Mouse (Mus musculus): ENCODE data around the gene D630045J12Rik. TPM values are rescaled to one million over a fixed set of nuclear protein-coding genes. Genes with fewer than 3 reads are reported as not detected.
A peak's percentile ranks its signal among the peaks of the same experiment; 100 is the strongest.

Gene D630045J12Rik
- polyA plus RNA-seq (2011; ENCODE audit: insufficient read depth, insufficient read length, low replicate concordance, missing spikeins) = 0.55 and 1.6 TPM in 2 replicates

DNA sequence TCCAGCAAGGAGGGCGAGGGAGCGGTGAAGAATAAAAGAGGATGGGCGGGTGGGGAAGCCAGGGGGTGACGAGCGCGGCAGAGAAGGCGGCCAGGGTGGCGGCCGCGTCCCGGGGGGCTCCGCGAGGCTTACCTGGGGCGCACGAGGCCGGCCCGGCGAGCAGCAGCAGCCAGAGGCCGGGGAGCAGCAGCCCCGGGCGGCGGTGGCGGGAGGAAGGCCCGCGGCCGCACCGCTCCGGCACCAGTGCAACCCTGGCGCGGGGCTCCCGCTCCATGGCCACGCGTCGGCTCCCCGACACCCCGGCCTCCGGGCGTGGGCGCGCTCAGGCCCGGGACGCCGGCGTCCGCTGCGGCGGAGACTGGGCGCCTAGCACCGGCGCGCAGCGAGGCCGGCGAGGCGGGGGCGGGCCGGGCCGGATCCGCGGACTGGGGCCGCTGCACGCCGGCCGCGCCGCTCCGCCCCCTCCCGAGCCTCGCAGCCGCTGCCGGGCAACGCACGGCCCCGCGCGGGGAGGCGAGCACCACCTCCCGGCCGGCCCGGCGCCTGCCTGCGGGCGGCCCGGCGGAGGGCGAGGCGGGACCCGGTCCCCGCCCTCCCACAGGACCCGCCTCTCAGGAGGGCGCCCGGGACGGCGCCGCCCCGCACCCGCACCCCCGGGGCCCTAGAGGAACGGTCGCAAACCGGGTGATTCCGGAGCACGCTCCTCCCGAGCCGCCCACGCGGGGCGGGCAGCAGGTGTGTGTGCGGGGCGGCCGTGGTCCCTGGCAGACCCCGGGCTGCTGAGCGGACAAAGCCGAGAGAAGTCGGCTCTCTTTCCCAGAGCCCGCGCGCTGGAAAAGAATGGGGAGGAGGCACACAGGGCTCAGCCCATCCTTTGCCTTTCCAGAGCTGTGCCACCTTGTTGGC lies at the start of gene D630045J12Rik:
TSS of gene D630045J12Rik (minus strand) at position 274 of the 906 bp plus-strand sequence.
- TF ChIP-seq POLR2A (IDR thresholded peaks at IDR 0.05; ENCODE audit: borderline replicate concordance, control insufficient read depth, low read depth, low read length) = no peak
- TF ChIP-seq CTCF (IDR thresholded peaks at IDR 0.05; ENCODE audit: control insufficient read depth, insufficient read depth, low read length) = no peak
- Histone ChIP-seq H3K4me3 (replicated peaks; ENCODE audit: control insufficient read depth, low read depth, low read length) (no peak within 1 kb of the TSS), H3K4me1 (ENCODE audit: control insufficient read depth, insufficient read depth, low read length) (no peaks in the 10 kb centered on the region), H3K27ac (ENCODE audit: control insufficient read depth, insufficient read depth, low read depth, low read length, poor library complexity) (no peak within 1 kb of the TSS)
- WGBS = 3% methylated on average over 114 of the region's 118 CpGs

DNA sequence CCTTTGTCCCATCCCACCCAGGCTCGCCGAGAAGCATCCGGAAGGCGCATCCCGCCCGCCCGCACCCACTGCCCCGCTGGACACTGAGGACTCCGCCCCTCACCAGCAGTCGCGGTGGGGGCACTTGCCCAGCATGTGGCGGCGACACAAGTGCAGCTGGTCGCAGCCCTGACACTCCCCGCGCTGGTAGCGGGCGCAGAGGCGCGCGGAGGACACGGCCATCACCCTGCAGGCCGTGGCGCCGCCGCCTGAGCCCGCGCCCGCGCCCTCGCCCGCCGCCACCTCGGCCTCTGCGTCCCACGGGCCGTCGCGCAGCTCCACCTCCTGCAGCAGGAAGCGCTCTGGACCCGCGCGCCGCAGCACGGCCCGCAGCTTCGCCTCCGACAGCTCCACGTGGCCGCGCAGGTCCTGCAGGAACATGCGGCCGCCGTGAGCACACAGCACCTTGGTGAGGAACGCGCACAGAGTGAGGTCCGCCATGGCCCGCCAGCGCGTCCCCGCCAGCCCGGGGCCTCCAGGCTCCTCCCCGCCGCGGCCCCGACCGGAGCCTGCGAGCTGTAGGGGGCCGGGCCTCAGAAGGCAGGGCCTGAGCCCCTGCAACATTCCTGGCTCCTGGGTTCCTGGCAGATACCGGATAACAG lies 45.1 kb upstream of the D630045J12Rik start, which contains the start of gene Zc3hav1l:
TSS of gene Zc3hav1l (minus strand) at position 499 of the 641 bp plus-strand sequence.
- Histone ChIP-seq H3K4me3 (replicated peaks; ENCODE audit: control insufficient read depth, low read depth, low read length) (peak within 1 kb of the TSS; percentile 77), H3K4me1 (ENCODE audit: control insufficient read depth, insufficient read depth, low read length) (no peaks in the 10 kb centered on the region; the same call in 1 of the 2 replicates), H3K27ac (ENCODE audit: control insufficient read depth, insufficient read depth, low read depth, low read length, poor library complexity) (peak within 1 kb of the TSS; percentile 29; the same call in 1 of the 2 replicates)
- TF ChIP-seq CTCF (IDR thresholded peaks at IDR 0.05; ENCODE audit: control insufficient read depth, insufficient read depth, low read length) (no peak), POLR2A (IDR thresholded peaks at IDR 0.05; ENCODE audit: borderline replicate concordance, control insufficient read depth, low read depth, low read length) (no peak)
- WGBS = under 1% methylated on average over 70 of the region's 70 CpGs

DNA sequence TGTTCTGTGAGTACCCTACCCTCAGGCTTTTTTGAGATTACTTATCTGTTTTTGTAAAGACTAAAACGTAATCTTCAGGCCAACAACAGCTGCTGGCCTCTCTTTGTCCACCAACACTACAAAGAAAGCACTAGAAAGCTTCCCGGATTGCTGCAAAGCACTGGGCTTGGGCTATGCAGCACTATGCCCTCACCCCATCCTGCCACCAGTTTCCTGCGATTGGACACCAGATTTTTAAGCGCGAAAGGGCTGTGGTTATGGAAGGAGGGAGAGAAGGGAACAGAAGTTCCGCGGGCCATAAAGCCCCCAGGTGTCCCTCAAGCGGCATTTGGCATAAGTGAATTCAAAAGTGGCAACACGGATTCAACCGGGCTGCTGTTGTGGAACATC lies 44.4 kb upstream of the D630045J12Rik start:
- H3K4me3 ChIP-seq (replicated peaks; ENCODE audit: control insufficient read depth, low read depth, low read length) = peak overlapping the region; percentile 77
- no peaks in the 10 kb centered on the region; the same call in 1 of the 2 replicates for H3K4me1 ChIP-seq (ENCODE audit: control insufficient read depth, insufficient read depth, low read length)
- TF ChIP-seq POLR2A (IDR thresholded peaks at IDR 0.05; ENCODE audit: borderline replicate concordance, control insufficient read depth, low read depth, low read length) = no peak
- H3K27ac ChIP-seq (ENCODE audit: control insufficient read depth, insufficient read depth, low read depth, low read length, poor library complexity) = no peak overlapping the region
- 1% methylated on average over 10 of the region's 10 CpGs for WGBS

DNA sequence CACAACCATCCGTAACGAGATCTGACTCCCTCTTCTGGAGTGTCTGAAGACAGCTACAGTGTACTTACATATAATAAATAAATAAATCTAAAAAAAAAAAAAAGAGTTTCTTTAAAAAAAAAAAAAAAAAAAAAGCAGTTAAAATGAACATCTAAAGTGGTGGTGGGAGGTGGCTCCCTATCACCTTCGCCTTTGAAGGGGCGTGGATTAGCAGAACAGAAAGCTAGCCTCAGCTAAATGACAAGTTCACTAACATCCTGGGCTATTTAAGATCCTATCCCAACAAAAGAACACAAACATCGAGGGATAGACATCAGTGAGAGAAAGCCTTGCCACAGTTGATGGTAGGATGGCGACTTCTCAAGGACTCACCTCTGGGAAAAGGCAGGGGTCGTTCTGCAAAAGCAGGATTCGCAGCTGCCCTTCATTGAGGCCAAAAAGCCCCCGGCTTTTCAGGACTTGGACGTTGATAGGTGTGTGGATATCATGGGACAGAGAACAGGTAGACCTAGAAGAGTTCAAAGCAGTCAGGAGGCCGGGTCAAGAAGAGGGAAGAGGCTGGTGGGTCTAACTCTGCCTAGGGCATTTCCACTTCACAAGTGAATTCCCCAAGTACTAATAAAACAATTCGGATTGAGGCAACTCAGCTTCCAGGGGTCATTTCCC lies 43.9 kb upstream of the D630045J12Rik start:
- H3K27ac ChIP-seq (ENCODE audit: control insufficient read depth, insufficient read depth, low read depth, low read length, poor library complexity) = no peak overlapping the region

DNA sequence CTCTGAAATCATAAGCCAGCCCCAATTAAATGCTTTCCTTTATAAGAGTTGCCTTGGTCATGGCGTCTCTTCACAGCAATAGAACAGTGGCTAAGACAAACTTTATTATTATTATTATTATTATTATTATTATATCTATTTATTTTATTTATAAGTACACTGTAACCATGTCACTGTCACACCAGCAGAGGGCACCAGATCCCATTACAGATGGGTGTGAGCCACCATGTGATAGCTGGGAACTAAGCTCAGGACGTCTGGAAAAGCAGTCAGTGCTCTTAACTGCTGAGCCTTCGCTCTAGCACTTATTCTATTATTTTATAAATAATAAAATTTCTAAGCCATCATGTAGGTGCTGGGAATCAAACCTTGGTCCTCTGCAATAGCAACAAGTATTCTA lies 39.9 kb upstream of the D630045J12Rik start:
- 78% methylated on average over 3 of the region's 3 CpGs for WGBS
- Histone ChIP-seq H3K4me1 (ENCODE audit: control insufficient read depth, insufficient read depth, low read length) (no peaks in the 10 kb centered on the region; the same call in 1 of the 2 replicates), H3K27ac (ENCODE audit: control insufficient read depth, insufficient read depth, low read depth, low read length, poor library complexity) (no peak overlapping the region), H3K4me3 (replicated peaks; ENCODE audit: control insufficient read depth, low read depth, low read length) (no peak overlapping the region)
- no peak for TF ChIP-seq POLR2A (IDR thresholded peaks at IDR 0.05; ENCODE audit: borderline replicate concordance, control insufficient read depth, low read depth, low read length)
- no peak for TF ChIP-seq CTCF (IDR thresholded peaks at IDR 0.05; ENCODE audit: control insufficient read depth, insufficient read depth, low read length)

More for the DNA sequence above, 43.9 kb upstream of the D630045J12Rik start:
- 64% methylated on average over 12 of the region's 12 CpGs for WGBS
- TF ChIP-seq POLR2A (IDR thresholded peaks at IDR 0.05; ENCODE audit: borderline replicate concordance, control insufficient read depth, low read depth, low read length) = no peak
- no peak for TF ChIP-seq CTCF (IDR thresholded peaks at IDR 0.05; ENCODE audit: control insufficient read depth, insufficient read depth, low read length)
- no peaks in the 10 kb centered on the region; the same call in 1 of the 2 replicates for H3K4me1 ChIP-seq (ENCODE audit: control insufficient read depth, insufficient read depth, low read length)
- no peak overlapping the region for H3K4me3 ChIP-seq (replicated peaks; ENCODE audit: control insufficient read depth, low read depth, low read length)

DNA sequence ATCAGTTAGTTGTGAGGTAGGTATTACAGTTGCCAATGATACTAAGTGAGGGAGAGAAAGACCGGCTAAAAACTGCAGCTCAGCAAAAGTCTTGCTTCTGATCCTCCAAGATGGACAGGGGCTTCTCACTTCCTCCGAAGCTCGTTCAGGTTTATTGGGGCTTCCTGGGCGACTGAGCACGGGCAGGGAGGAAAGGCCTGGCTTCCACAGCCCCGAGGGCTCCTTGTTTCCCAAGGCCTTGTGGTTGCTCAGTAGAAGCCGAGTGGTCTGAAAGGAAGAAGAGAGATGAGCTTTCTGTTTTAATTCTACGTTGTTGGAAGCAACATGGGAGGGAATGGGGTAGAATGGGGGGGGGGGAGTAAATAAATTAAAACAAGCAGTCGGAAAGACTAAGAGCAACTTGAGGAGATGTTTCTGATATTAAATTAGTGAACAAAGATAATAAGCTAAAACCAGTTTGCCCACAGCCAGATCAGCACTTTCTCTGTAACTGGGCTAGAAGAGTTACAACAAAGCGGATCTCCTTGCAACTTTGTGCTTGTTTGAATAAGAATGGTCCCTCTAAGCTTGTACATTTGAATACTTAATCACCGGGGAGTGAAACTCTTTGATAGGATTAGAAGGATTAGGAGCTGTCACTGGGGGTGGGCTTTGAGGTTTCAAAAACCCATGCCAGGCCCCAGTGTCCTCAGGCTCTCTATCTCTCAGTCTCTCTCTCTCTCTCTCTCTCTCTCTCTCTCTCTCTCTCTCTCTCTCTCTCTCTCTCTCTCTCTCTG lies 39.2 kb upstream of the D630045J12Rik start:
- Histone ChIP-seq H3K27ac (ENCODE audit: control insufficient read depth, insufficient read depth, low read depth, low read length, poor library complexity) (no peak overlapping the region), H3K4me3 (replicated peaks; ENCODE audit: control insufficient read depth, low read depth, low read length) (no peak overlapping the region), H3K4me1 (ENCODE audit: control insufficient read depth, insufficient read depth, low read length) (no peaks in the 10 kb centered on the region)
- 79% methylated on average over 11 of the region's 11 CpGs for WGBS
- TF ChIP-seq CTCF (IDR thresholded peaks at IDR 0.05; ENCODE audit: control insufficient read depth, insufficient read depth, low read length) (no peak), POLR2A (IDR thresholded peaks at IDR 0.05; ENCODE audit: borderline replicate concordance, control insufficient read depth, low read depth, low read length) (no peak)

DNA sequence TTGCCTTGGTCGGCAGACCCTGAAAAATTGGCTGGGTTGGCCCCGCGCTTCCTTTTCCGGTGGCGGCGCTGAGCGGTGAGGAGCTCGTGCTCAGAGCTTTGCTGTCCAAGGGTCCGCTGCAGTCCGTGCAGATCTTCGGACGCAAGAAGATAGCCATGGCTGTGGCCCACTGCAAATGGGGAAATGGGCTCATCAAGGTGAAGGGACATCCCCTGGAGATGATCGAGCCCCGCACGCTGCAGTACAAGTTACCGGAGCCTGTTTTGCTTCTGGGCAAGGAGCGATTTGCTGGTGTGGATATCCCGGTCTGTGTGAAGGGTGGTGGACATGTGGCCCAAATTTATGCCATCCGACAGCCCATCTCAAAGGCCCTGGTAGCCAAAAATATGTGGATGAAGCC lies 30.6 kb upstream of the D630045J12Rik start:
- no peak overlapping the region for H3K27ac ChIP-seq (ENCODE audit: control insufficient read depth, insufficient read depth, low read depth, low read length, poor library complexity)
- 95% methylated on average over 19 of the region's 19 CpGs for WGBS
- TF ChIP-seq CTCF (IDR thresholded peaks at IDR 0.05; ENCODE audit: control insufficient read depth, insufficient read depth, low read length) = no peak
- TF ChIP-seq POLR2A (IDR thresholded peaks at IDR 0.05; ENCODE audit: borderline replicate concordance, control insufficient read depth, low read depth, low read length) = no peak

More for the DNA sequence above, 30.6 kb upstream of the D630045J12Rik start:
- H3K4me3 ChIP-seq (replicated peaks; ENCODE audit: control insufficient read depth, low read depth, low read length) = no peak overlapping the region
- no peaks in the 10 kb centered on the region for H3K4me1 ChIP-seq (ENCODE audit: control insufficient read depth, insufficient read depth, low read length)
